Mouse (Mus musculus): ENCODE measurements around the gene Lmo7.

Lmo7 gene

DNA sequence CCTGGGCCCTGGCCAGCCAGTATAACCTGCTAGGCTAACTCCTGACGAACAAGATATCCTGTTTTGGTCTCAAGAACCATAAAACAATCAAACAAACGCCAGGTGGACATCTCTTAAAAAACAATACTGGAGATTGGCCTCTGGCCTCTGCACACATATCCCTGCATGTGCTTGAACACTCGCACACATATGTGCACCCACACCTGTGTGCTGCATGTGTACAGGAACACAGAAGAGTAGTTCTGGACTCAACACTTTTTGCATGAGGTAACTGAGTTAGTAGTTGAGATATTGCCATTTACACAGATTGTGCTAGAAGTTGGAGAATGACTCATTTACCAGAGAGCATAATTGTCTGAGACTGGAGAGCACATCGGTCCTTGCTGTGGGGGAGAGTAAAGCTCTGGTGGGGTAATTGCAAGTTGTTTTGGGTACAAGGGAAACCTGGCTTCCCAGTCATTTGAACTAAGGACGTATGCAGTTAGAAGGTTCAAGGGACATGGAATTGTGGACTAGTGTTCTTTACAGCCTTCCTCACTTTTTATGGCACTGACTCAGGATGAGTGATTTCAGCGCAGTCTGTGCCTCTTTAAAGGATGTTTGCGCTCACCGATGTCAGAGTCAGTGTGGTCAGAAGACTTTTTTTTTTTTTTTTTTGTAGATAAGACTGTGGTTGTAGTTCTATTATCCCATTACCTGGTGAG, 148.7 kb downstream of the Lmo7 start:
- no peak for DNase-seq (ENCODE audit: low spot score in 2 of 2)

DNA sequence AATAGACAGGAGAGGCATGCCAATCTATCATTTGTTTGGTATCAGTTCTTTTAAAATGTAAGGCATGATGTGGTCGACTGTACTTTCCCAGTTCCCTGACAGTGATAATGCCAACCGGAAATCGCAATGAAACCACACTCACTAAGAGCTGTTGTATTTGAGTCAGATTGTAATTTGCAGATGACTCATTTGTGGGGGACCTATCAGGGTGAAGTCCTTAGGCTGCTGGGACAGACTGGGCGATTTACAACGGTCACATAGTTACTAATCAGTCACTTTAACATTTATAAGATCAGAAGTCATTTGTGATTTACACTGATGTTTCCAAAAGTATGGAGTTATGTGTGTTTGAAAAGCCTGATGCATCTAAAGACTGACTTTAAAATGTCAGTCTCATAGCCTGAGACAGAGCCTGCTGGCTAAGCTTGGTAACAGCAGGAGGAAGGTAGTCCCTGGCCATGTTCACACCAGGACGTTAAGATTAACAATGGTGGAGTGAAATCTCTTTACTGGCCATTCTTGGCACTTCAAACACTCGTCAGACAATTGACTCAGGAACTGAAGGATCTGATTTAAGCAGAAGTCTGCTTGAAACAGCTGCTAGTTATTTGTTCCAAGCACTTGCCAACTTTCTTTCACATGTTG, 149.4 kb downstream of the Lmo7 start:
- DNase-seq (ENCODE audit: low spot score in 2 of 2), result no peak

- no peak for DNase-seq (ENCODE audit: low spot score in 2 of 2)
Measured at GRCm38 (mm10) chr14:101882966-101883365, 153.2 kb downstream of the Lmo7 start.

DNA sequence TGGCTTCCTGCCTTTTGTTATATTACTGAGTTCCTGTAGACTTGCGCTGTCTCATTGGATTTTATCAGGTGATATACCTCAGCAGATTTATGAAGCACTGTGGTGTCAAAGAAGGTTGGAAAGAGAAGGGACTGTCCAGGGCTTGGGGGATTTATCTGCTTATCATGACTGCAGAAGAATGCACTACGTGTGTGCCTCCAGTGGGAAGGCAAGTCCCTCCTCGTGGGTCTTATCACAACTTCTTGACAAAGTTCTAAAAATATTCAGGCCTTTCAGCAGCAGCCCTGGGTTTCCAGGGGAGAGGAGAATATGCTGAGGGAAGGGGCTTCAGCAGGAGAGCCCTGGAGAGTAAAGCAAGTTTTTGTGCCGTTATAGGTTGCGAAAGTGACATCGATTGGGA, 154.0 kb downstream of the Lmo7 start:
- DNase-seq (ENCODE audit: low spot score in 2 of 2), result no peak

- DNase-seq (ENCODE audit: low spot score in 2 of 2), result no peak
Measured at GRCm38 (mm10) chr14:101886320-101886719, 156.6 kb downstream of the Lmo7 start.

GRCm38 (mm10) chr14:101891903-101892448, 162.2 kb downstream of the Lmo7 start:
- no peak for DNase-seq (ENCODE audit: low spot score in 2 of 2)

DNA sequence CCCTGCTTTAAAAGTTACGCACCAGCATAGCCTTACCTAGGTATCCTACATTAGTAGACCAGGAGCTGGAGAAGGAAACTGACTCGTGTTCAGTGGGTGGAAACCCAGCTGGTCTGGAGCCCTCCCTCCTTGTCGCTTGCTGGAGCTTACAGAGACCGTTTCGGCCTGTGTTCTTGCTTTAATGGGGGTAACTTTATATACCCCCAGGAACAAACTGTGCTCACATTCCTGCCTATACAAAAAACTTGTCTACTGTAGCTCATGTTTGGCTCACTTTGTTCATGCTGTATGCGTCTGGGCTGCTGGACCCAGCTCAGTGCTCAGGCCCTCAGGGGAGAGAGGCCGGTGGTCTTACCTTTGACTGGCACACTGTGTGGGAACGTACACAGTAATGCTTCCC, 162.7 kb downstream of the Lmo7 start:
- no peak for DNase-seq (ENCODE audit: low spot score in 2 of 2)

DNA sequence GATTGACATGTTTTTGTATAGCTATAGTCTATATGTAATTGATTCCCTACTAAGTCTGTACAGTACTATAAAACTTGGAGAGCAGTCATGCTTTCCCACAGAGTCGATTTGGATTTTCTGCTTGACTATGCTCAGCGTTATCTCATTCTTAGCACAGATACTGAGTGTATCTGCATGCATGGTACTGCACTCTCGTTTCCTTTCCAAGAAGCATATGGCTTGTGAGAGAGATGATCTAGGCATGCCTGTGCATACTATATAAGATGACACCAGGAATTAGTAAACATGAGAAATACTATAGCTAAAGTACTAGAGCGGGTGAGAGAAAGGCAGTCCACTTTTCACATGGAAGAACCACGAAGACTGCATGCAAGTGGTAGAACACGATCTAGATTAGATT, 163.5 kb downstream of the Lmo7 start:
- no peak for DNase-seq (ENCODE audit: low spot score in 2 of 2)

DNA sequence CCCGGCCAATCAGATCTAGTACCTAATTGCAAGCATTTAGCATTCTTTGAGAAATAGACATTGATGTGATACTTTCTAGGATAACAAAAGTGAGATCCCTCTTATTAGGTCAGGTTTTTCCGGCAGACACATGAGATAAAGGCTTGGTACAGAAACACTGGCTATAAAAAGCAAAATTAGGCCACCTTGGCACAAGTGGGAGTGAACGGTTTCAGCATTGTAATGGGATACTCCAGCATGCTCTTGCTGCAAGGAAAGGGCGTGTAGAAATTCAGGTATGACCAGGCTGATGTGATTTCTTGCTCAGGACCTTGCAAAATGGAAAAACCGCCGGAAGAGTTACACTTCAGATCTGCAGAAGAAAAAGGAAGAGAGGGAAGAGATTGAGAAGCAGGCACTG, 168.5 kb downstream of the Lmo7 start:
- DNase-seq (ENCODE audit: low spot score in 2 of 2), result no peak

- no peak for DNase-seq (ENCODE audit: low spot score in 2 of 2)
Measured at GRCm38 (mm10) chr14:101901496-101901895, 171.7 kb downstream of the Lmo7 start.

GRCm38 (mm10) chr14:101901976-101902375, 172.2 kb downstream of the Lmo7 start:
- no peak for DNase-seq (ENCODE audit: low spot score in 2 of 2)

- DNase-seq (ENCODE audit: low spot score in 2 of 2), result no peak
Measured at GRCm38 (mm10) chr14:101903722-101904121, 174.0 kb downstream of the Lmo7 start.

DNA sequence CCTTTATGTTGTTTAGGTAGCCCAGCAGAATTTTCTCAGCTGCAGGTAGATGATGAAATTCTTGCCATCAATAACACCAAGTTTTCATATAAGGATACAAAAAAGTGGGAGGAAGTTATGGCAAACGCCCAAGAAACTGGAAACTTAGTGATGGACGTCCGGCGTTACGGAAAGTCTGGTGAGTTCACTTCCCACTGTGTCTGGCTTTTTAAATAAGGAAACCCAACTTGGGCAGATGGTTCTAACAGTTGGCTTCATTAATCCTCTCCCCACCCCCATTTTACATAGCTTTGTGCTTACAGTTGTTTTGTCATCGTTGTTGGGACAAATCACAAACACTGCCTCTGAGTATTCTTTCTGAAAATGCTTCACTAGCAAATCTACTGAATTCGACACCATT, 182.2 kb downstream of the Lmo7 start:
- no peak for DNase-seq (ENCODE audit: low spot score in 2 of 2)

DNA sequence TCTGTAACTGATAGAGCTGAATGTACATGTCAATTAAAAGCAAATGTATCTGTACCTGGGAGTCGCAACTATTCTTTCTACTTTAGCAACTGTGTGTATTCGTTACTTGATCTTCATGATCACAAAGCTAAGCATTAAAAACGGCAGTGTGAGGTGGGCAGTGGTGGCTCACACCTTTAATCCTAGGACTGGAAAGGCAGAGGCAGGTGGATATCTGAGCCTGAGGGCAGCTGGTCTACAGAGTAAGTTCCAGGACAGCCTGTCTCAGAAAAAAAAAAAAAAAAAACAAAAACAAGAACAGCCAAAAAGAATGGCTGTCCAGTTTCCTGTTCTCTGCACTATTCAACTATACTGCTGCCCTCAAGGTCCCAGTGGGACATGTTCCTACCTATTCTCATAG, 182.6 kb downstream of the Lmo7 start:
- DNase-seq (ENCODE audit: low spot score in 2 of 2), result no peak

DNA sequence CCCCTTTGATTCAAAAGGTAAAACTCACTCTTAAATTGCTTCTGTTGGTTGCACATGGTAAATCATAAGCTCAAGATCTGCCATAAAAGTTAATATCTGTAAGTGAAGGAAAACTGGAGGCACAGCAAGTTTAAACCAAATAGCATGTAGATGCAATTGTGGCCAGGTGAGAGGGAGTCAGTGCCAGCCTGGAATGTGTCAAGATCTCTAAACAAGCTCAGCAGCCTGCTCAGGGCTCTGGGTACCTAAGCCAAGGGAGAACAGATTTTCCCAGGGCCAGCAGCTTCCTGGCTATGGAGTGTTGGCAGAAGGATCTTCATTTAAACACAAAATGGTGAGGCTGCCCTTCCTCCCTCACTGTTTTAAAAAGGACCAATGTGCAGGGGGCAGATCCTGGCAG, 184.6 kb downstream of the Lmo7 start:
- no peak for DNase-seq (ENCODE audit: low spot score in 2 of 2)

DNA sequence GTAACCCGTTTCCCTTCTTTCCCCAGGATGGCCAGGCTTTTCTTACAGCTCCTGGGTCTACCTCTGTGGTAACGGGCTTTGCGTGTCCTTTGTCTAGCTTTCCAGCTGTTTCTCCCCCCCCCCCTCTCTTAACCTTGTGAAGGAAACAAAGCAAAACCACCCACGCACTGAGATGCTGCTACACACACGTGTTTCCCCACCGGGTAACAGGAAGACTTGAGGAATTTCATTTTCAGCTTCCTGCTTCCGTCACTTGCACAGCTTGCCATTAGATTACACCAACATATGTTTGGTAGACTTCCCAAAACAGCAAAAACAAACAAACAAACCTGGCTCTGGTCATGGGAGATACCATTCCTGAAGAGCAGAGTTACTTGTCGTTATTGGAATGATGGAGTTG, 186.1 kb downstream of the Lmo7 start:
- no peak for DNase-seq (ENCODE audit: low spot score in 2 of 2)

DNA sequence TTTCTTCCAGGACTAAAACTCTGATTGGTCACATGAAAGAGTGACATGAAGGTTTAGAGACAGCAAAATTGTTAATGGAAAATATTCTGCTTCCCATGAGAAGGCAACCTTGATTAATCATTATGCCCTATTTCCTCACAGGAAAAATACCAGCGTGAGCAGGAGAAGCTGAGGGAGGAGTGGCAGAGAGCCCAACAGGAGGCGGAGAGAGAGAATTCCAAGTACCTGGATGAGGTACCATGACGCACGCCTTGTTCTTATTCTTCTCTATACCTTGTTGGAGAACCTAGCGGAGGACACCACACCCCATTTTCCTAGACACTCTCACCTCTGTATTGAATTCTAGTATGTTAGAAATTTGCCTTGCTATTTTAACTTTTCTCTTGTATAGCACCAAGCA, 188.7 kb downstream of the Lmo7 start:
- no peak for DNase-seq (ENCODE audit: low spot score in 2 of 2)

DNA sequence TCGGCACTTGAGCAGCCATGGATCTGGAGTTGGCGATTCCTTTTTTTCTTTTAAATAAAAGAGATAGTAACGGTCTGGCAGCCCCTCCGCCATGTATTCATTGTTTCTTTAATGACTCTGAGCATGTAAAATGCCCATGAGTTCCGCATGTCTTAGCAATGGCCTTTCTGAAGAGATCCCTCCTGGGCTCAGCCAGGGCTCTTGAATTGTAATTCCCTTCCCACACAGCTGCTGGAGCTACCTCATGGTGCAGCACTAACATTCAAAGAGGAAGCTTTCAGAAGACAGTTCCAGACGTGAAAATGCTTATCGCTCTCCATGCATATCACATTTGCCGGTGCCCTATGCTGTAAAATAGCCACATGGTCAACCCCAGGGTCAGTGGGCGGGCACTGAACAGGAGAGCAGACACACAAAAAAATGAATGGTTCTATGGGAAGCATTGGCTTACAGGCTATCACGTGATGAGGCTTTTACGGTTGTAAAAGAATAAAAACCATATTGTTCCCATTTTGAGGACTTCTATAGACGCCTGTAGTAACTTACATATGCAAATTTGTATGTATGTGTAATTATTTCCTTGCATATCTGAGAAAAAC, 198.0 kb downstream of the Lmo7 start:
- peak in 1 of 2 experiments; percentile 25 for DNase-seq (ENCODE audit: low spot score in 2 of 2)

GRCm38 (mm10) chr14:101930576-101931447, 201.1 kb downstream of the Lmo7 start:
- DNase-seq (ENCODE audit: low spot score in 2 of 2), result peak; percentile 46 to 51

DNA sequence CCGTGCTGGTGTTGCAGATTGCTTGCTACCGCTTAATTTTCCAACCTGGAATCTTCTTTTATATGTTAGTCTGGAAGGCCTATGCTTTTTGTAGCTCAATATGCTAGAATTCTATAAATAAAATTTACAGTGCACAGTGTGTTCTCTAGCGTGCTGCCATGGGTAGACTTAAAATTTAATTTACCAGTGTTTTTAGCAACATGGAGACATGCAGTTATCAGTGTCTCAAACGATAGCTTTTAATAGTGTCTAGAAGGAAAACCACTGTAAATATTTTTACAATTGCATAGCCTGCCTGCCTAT, 201.6 kb downstream of the Lmo7 start:
- no peak for DNase-seq (ENCODE audit: low spot score in 2 of 2)

DNA sequence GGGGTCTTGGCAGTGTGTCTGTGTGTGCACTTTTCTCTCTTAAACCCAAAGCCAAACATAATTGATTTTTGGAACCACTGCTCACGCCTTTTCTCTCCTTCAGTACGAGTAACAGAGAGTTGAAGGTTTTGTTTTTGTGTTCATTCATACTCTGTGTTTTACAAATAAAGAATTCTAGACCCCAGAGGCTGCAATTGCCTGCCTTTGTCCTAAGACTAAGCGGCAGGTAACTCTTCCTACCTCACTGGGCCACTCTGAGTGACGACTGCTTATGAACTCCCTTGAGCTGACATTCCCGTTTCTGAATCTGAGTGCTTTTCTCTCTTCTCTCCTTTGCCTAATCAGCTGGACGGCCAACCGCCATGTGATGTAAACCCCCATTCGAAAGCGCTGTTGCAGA, 203.8 kb downstream of the Lmo7 start:
- DNase-seq (ENCODE audit: low spot score in 2 of 2), result no peak

DNA sequence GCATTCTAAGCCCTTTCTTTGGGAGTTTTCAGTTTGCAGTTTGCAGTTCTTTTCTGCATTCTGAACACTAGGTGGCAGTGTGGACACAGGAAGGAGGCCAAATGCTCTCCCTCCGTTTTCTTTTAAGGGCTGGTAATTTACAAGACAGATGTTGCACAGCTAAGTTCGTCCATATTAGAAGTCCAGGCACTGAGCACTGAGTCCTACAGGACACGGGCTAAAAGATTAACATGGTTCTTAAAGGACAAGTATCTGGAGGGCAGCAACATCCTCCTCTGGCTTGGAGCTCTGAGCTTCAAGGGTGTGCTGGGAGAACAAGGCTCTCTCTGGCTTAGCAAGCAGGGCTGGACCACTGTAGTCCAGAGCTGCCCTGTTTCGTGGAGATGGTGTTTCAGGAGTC, 213.2 kb downstream of the Lmo7 start:
- DNase-seq (ENCODE audit: low spot score in 2 of 2), result peak; percentile 32 to 58
